Mouse (Mus musculus) heart, embryonic 15.5 days (tissue): Measurements from ENCODE around the gene Fam243. TPM values are rescaled to one million over a fixed set of nuclear protein-coding genes. Genes with fewer than 3 reads are reported as not detected.

Source experiments
- ATAC-seq: fragments of 200-750 bp; cut with Nextera tagmentation; replicated peaks from 2 replicates; pipeline ENCODE4 v1.8.0; 2017; ENCODE audit warnings: low read depth, moderate TSS enrichment; ENCODE audit not compliant: insufficient number of reproducible peaks, insufficient read depth, low FRiP score
- H3K27ac ChIP-seq: fragments of 300-500 bp; sonication (generic); 2 replicates; pipeline ENCODE4 v1.5.1; 2015; ENCODE audit warnings: mild to moderate bottlenecking, inconsistent platforms
- H3K27me3 ChIP-seq: fragments of 300-500 bp; sonication (generic); 2 replicates; pipeline ENCODE4 v1.6.1; 2015; ENCODE audit warnings: inconsistent platforms
- H3K36me3 ChIP-seq: fragments of 300-500 bp; sonication (generic); 2 replicates; pipeline ENCODE4 v1.6.1; 2015; ENCODE audit warnings: mild to moderate bottlenecking, inconsistent platforms
- H3K4me1 ChIP-seq: fragments of 300-500 bp; sonication (generic); replicated peaks from 2 replicates; pipeline ENCODE4 v1.6.1; 2015; ENCODE audit warnings: inconsistent platforms
- H3K4me2 ChIP-seq: fragments of 300-500 bp; sonication (generic); 2 replicates; pipeline ENCODE4 v1.6.1; 2015; ENCODE audit warnings: inconsistent platforms, mild to moderate bottlenecking, moderate library complexity
- H3K4me3 ChIP-seq: fragments of 300-500 bp; sonication (generic); 2 replicates; pipeline ENCODE4 v1.5.1; 2015; ENCODE audit warnings: mild to moderate bottlenecking, inconsistent platforms
- H3K9ac ChIP-seq: fragments of 300-500 bp; sonication (generic); 2 replicates; pipeline ENCODE4 v1.6.1; 2015; ENCODE audit warnings: mild to moderate bottlenecking, inconsistent platforms
- H3K9me3 ChIP-seq: fragments of 300-500 bp; sonication (generic); replicated peaks from 2 replicates; pipeline ENCODE4 v1.6.1; 2016; ENCODE audit warnings: inconsistent platforms
- WGBS: fragments of 180-500 bp; shearing (Covaris S2); methylation state at CpG from one replicate; pipeline ENCODE4 v1.1.7; 2015; ENCODE audit warnings: mixed read lengths; 5-methylcytosine and 5-hydroxymethylcytosine counted together
- polyA plus RNA-seq: library from polyadenylated mRNA; unstranded; fragments of >200 nt; fragmentation: Nextera tagmentation; extraction: Ambion mirVana; gene quantifications from 2 replicates; pipeline ENCODE4 v1.2.1, GENCODE M21; 2015

The Fam243 gene
- polyA plus RNA-seq, 1 experiment from 2014 or later, result not detected

- no peak for ATAC-seq
- H3K4me3 ChIP-seq, result no peak overlapping the region
- no peaks in the 10 kb centered on the region for H3K36me3 ChIP-seq
- 66% methylated on average over 12 of the region's 12 CpGs for WGBS
- H3K4me1 ChIP-seq, result peaks cover 18% of the 10 kb centered on the region
- H3K4me2 ChIP-seq, result no peak overlapping the region
- H3K27ac ChIP-seq, result no peak overlapping the region
- no peaks in the 10 kb centered on the region for H3K9me3 ChIP-seq
- no peaks in the 10 kb centered on the region for H3K27me3 ChIP-seq
- H3K9ac ChIP-seq, result no peak overlapping the region
Observed at GRCm38 (mm10) chr16:92348941-92349340, 27.7 kb upstream of the Fam243 start.

GRCm38 (mm10) chr16:92346297-92346916 lies 25.2 kb upstream of the Fam243 start:
- no peaks in the 10 kb centered on the region for H3K27me3 ChIP-seq
- no peak overlapping the region for H3K4me2 ChIP-seq
- WGBS, result 37% methylated on average over 13 of the region's 13 CpGs
- H3K4me1 ChIP-seq, result peaks cover 21% of the 10 kb centered on the region
- peak overlapping the region; percentile 97 for H3K27ac ChIP-seq
- no peaks in the 10 kb centered on the region for H3K36me3 ChIP-seq
- H3K9ac ChIP-seq, result peak overlapping the region; percentile 28
- H3K9me3 ChIP-seq, result no peaks in the 10 kb centered on the region
- no peak overlapping the region for H3K4me3 ChIP-seq
- peak; percentile 84 for ATAC-seq

- Histone ChIP-seq H3K27ac (peak overlapping the region; percentile 97), H3K9me3 (no peaks in the 10 kb centered on the region), H3K4me3 (no peak overlapping the region), H3K9ac (0 out of 2 replicates have a peak overlapping the region, but pooled peaks have one; percentile 9), H3K27me3 (no peaks in the 10 kb centered on the region), H3K36me3 (no peaks in the 10 kb centered on the region), H3K4me1 (peaks cover 32% of the 10 kb centered on the region), H3K4me2 (no peak overlapping the region)
- ATAC-seq, result peak; percentile 82
- WGBS, result 17% methylated on average over 11 of the region's 11 CpGs
Observed at GRCm38 (mm10) chr16:92345177-92345576, 23.9 kb upstream of the Fam243 start.

GRCm38 (mm10) chr16:92340612-92341511 lies 19.6 kb upstream of the Fam243 start:
- no peaks in the 10 kb centered on the region for H3K9me3 ChIP-seq
- WGBS, result 15% methylated on average over 27 of the region's 27 CpGs
- H3K4me1 ChIP-seq, result peaks cover 32% of the 10 kb centered on the region
- H3K4me2 ChIP-seq, result peak overlapping the region; percentile 61
- peak overlapping the region; percentile 87 for H3K27ac ChIP-seq
- peak; percentile 58 for ATAC-seq
- H3K36me3 ChIP-seq, result no peaks in the 10 kb centered on the region
- peak overlapping the region; percentile 38 for H3K4me3 ChIP-seq
- peak overlapping the region; percentile 36 for H3K9ac ChIP-seq
- no peaks in the 10 kb centered on the region for H3K27me3 ChIP-seq

GRCm38 (mm10) chr16:92336280-92336679 lies 15.0 kb upstream of the Fam243 start:
- Histone ChIP-seq H3K4me3 (no peak overlapping the region), H3K4me2 (no peak overlapping the region), H3K9me3 (no peaks in the 10 kb centered on the region), H3K4me1 (peaks cover 23% of the 10 kb centered on the region), H3K27ac (no peak overlapping the region), H3K27me3 (no peaks in the 10 kb centered on the region), H3K36me3 (no peaks in the 10 kb centered on the region), H3K9ac (no peak overlapping the region)
- 7% methylated on average over 9 of the region's 9 CpGs for WGBS
- no peak for ATAC-seq

GRCm38 (mm10) chr16:92334600-92334999 lies 13.4 kb upstream of the Fam243 start:
- Histone ChIP-seq H3K27ac (no peak overlapping the region), H3K9me3 (no peaks in the 10 kb centered on the region), H3K4me1 (peaks cover 11% of the 10 kb centered on the region), H3K27me3 (no peaks in the 10 kb centered on the region), H3K4me3 (no peak overlapping the region), H3K36me3 (no peaks in the 10 kb centered on the region), H3K9ac (no peak overlapping the region), H3K4me2 (no peak overlapping the region; the same call in 1 of the 2 replicates)
- no peak for ATAC-seq
- whole genome bisulfite sequencing, result 60% methylated on average over 9 of the region's 9 CpGs

GRCm38 (mm10) chr16:92330966-92331365 lies 9.7 kb upstream of the Fam243 start:
- Histone ChIP-seq H3K27me3 (no peaks in the 10 kb centered on the region), H3K9ac (no peak overlapping the region), H3K4me1 (0 out of 2 replicates have a peak, but pooled peaks cover 5% of the 10 kb centered on the region), H3K4me3 (no peak overlapping the region), H3K4me2 (no peak overlapping the region), H3K27ac (peak overlapping the region; percentile 32), H3K36me3 (no peaks in the 10 kb centered on the region), H3K9me3 (no peaks in the 10 kb centered on the region)
- WGBS, result 55% methylated on average over 5 of the region's 5 CpGs
- no peak for ATAC-seq

- WGBS, result 86% methylated on average over 10 of the region's 10 CpGs
- no peak overlapping the region for H3K4me2 ChIP-seq
- no peak for ATAC-seq
- H3K9ac ChIP-seq, result no peak overlapping the region
- H3K4me1 ChIP-seq, result 0 out of 2 replicates have a peak, but pooled peaks cover 5% of the 10 kb centered on the region
- H3K27me3 ChIP-seq, result no peaks in the 10 kb centered on the region
- H3K4me3 ChIP-seq, result no peak overlapping the region
- no peak overlapping the region for H3K27ac ChIP-seq
- no peaks in the 10 kb centered on the region for H3K36me3 ChIP-seq
- no peaks in the 10 kb centered on the region for H3K9me3 ChIP-seq
Observed at GRCm38 (mm10) chr16:92327911-92328310, 6.7 kb upstream of the Fam243 start.

GRCm38 (mm10) chr16:92325062-92325406 lies 3.8 kb upstream of the Fam243 start:
- Histone ChIP-seq H3K36me3 (no peaks in the 10 kb centered on the region), H3K9ac (no peak overlapping the region), H3K27ac (no peak overlapping the region), H3K4me1 (no peaks in the 10 kb centered on the region), H3K27me3 (no peaks in the 10 kb centered on the region), H3K4me3 (no peak overlapping the region), H3K9me3 (no peaks in the 10 kb centered on the region), H3K4me2 (no peak overlapping the region)
- ATAC-seq, result no peak
- WGBS, result 50% methylated on average over 1 of the region's 1 CpGs

- Histone ChIP-seq H3K9me3 (no peaks in the 10 kb centered on the region), H3K4me3 (no peak overlapping the region), H3K27ac (no peak overlapping the region), H3K4me1 (no peaks in the 10 kb centered on the region), H3K27me3 (no peaks in the 10 kb centered on the region), H3K9ac (no peak overlapping the region), H3K36me3 (no peaks in the 10 kb centered on the region), H3K4me2 (no peak overlapping the region)
- 62% methylated on average over 7 of the region's 7 CpGs for WGBS
- no peak for ATAC-seq
Observed at GRCm38 (mm10) chr16:92324309-92325061, 3.2 kb upstream of the Fam243 start.

- Histone ChIP-seq H3K4me3 (no peak overlapping the region), H3K4me1 (no peaks in the 10 kb centered on the region), H3K9ac (no peak overlapping the region), H3K36me3 (no peaks in the 10 kb centered on the region), H3K4me2 (no peak overlapping the region), H3K9me3 (no peaks in the 10 kb centered on the region), H3K27ac (no peak overlapping the region), H3K27me3 (no peaks in the 10 kb centered on the region)
- 72% methylated on average over 3 of the region's 3 CpGs for WGBS
- no peak for ATAC-seq
Observed at GRCm38 (mm10) chr16:92320361-92320760, 880 bp downstream of the Fam243 start.
